Mouse (Mus musculus) lung, embryonic 16.5 days (tissue): Measurements from ENCODE around the gene Adipor2. TPM values are rescaled to one million over a fixed set of nuclear protein-coding genes. Genes with fewer than 3 reads are reported as not detected.

Experiments used
- ATAC-seq: fragments of 200-750 bp; cut with Nextera tagmentation; 2 replicates; pipeline ENCODE4 v1.8.0; 2017; ENCODE audit warnings: low read depth, mild to moderate bottlenecking, moderate library complexity
- H3K27ac ChIP-seq: fragments of 300-500 bp; sonication (generic); 2 replicates; pipeline ENCODE4 v1.5.1; 2014; ENCODE audit warnings: mild to moderate bottlenecking, control low read depth, low read length
- H3K27me3 ChIP-seq: fragments of 300-500 bp; sonication (generic); 2 replicates; pipeline ENCODE4 v1.6.1; 2014; ENCODE audit warnings: low read depth, low read length, mixed read lengths; ENCODE audit not compliant: control insufficient read depth, insufficient read depth
- H3K36me3 ChIP-seq: fragments of 300-500 bp; sonication (generic); 2 replicates; pipeline ENCODE4 v1.6.1; 2014; ENCODE audit warnings: low read length; ENCODE audit not compliant: control insufficient read depth, insufficient read depth
- H3K4me1 ChIP-seq: fragments of 300-500 bp; sonication (generic); replicated peaks from 2 replicates; pipeline ENCODE4 v1.6.1; 2014; ENCODE audit warnings: low read length, mixed read lengths; ENCODE audit not compliant: control insufficient read depth, insufficient read depth
- H3K4me2 ChIP-seq: fragments of 300-500 bp; sonication (generic); 2 replicates; pipeline ENCODE4 v1.6.1; 2014; ENCODE audit warnings: low read depth, low read length, control low read depth
- H3K4me3 ChIP-seq: fragments of 300-500 bp; sonication (generic); 2 replicates; pipeline ENCODE4 v1.5.1; 2014; ENCODE audit warnings: mild to moderate bottlenecking, low read length, control low read depth
- H3K9ac ChIP-seq: fragments of 300-500 bp; sonication (generic); 2 replicates; pipeline ENCODE4 v1.6.1; 2014; ENCODE audit warnings: low read length, control low read depth
- H3K9me3 ChIP-seq: fragments of 300-500 bp; sonication (generic); 2 replicates; pipeline ENCODE4 v1.6.1; 2016; ENCODE audit warnings: low read length; ENCODE audit not compliant: control insufficient read depth
- WGBS: fragments of 180-500 bp; shearing (Covaris S2); extraction: QIAGEN DNeasy Blood & Tissue Kit; methylation state at CpG from one replicate; pipeline ENCODE4 v1.1.7; 2014; 5-methylcytosine and 5-hydroxymethylcytosine counted together
- polyA plus RNA-seq: library from polyadenylated mRNA; unstranded; fragments of >200 nt; fragmentation: Nextera tagmentation; extraction: Ambion mirVana; gene quantifications from 2 replicates; pipeline ENCODE4 v1.2.1, GENCODE M21; 2015

Adipor2 gene
- polyA plus RNA-seq, 1 experiment from 2014 or later = 46.4 TPM

DNA sequence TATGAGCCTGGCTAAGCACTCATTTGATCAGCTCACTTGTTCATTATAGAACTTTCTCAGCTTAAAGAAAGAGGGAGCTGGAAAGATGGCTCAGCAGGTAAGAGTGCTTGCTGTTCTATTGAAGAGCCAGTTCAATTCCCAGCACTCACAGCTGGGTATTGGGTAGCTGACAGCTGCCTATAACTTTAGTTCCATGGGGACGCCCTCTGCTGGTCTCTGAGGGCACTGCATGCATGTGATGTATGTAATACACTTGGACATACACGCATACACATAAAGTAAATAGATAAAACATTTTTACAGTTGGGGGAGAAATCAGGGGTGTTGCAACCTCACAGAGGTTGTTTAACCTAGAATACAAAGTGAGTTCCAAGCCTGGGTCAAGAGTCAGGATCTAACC is 98.1 kb downstream of the Adipor2 start:
- H3K4me3 ChIP-seq = no peak overlapping the region
- H3K4me1 ChIP-seq = no peaks in the 10 kb centered on the region
- H3K9ac ChIP-seq = no peak overlapping the region
- H3K9me3 ChIP-seq = no peaks in the 10 kb centered on the region
- no peaks in the 10 kb centered on the region; the same call in 1 of the 2 replicates for H3K27me3 ChIP-seq
- no peak overlapping the region for H3K27ac ChIP-seq
- no peak overlapping the region for H3K4me2 ChIP-seq
- WGBS = 78% methylated on average over 2 of the region's 2 CpGs
- H3K36me3 ChIP-seq = no peaks in the 10 kb centered on the region
- no peak for ATAC-seq

- no peak for ATAC-seq
- Histone ChIP-seq H3K36me3 (no peaks in the 10 kb centered on the region), H3K4me2 (no peak overlapping the region), H3K9ac (no peak overlapping the region), H3K4me3 (no peak overlapping the region), H3K4me1 (no peaks in the 10 kb centered on the region), H3K9me3 (no peaks in the 10 kb centered on the region), H3K27me3 (no peaks in the 10 kb centered on the region), H3K27ac (no peak overlapping the region)
- WGBS = 79% methylated on average over 9 of the region's 9 CpGs
Measured at GRCm38 (mm10) chr6:119318732-119319131, 98.8 kb downstream of the Adipor2 start.

GRCm38 (mm10) chr6:119314751-119315476 is 102.6 kb downstream of the Adipor2 start:
- Histone ChIP-seq H3K4me2 (no peak overlapping the region), H3K4me3 (no peak overlapping the region), H3K27ac (no peak overlapping the region), H3K9ac (no peak overlapping the region), H3K27me3 (no peaks in the 10 kb centered on the region), H3K4me1 (no peaks in the 10 kb centered on the region), H3K36me3 (no peaks in the 10 kb centered on the region), H3K9me3 (no peaks in the 10 kb centered on the region)
- ATAC-seq = no peak
- 29% methylated on average over 7 of the region's 7 CpGs for WGBS

GRCm38 (mm10) chr6:119313588-119314375 is 103.7 kb downstream of the Adipor2 start:
- Histone ChIP-seq H3K4me1 (no peaks in the 10 kb centered on the region), H3K36me3 (no peaks in the 10 kb centered on the region), H3K4me3 (no peak overlapping the region), H3K27me3 (no peaks in the 10 kb centered on the region), H3K4me2 (no peak overlapping the region), H3K9me3 (no peaks in the 10 kb centered on the region), H3K27ac (no peak overlapping the region), H3K9ac (no peak overlapping the region)
- 35% methylated on average over 14 of the region's 14 CpGs for WGBS
- ATAC-seq = peak; percentile 34; the same call in 1 of the 2 replicates

GRCm38 (mm10) chr6:119313096-119313495 is 104.4 kb downstream of the Adipor2 start:
- no peak overlapping the region for H3K4me2 ChIP-seq
- H3K4me1 ChIP-seq = no peaks in the 10 kb centered on the region
- H3K9me3 ChIP-seq = no peaks in the 10 kb centered on the region
- ATAC-seq = no peak
- no peak overlapping the region for H3K4me3 ChIP-seq
- no peak overlapping the region for H3K9ac ChIP-seq
- no peak overlapping the region for H3K27ac ChIP-seq
- no peaks in the 10 kb centered on the region for H3K36me3 ChIP-seq
- WGBS = 42% methylated on average over 3 of the region's 3 CpGs
- no peaks in the 10 kb centered on the region for H3K27me3 ChIP-seq

DNA sequence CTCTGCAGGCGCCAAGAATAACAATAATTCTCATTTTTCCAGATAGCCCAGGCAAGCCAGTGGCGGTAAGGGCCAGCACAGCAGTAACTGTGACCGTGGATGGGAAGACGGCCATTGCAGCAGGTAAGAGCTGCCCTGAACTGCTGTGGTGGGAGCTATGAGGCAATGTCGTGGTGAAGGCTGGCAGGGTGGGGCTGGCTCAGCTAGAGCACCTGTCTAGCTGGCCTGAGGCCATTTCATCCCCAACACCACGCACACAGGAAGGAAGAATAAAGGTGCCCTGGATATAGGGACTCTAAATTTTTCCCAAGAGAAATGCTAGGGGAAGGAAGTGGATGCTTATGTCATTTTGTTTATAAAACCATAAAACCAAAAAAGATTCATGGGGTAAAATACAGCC is 105.1 kb downstream of the Adipor2 start:
- 71% methylated on average over 6 of the region's 6 CpGs for WGBS

DNA sequence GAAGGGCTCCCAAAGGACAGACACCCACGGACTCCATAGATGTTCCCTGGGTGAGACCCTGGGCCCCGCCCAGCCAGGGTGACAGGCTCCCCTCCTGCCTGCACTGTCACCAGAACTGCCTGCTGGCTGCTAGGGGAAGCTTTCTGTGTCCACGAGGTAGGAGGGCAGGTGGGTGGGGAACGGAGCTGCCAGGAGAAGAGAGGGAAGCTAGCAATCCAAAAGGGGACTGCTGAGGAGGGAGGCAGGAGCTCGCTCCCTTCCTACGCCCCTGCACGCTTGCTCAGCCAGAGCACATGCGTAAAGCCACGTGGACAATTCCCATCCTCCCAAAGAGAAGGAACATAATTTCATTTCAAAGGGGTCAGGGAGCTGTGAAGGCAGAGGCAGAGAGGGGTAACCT is 107.3 kb downstream of the Adipor2 start:
- Histone ChIP-seq H3K4me1 (no peaks in the 10 kb centered on the region), H3K4me2 (no peak overlapping the region), H3K27ac (no peak overlapping the region), H3K4me3 (no peak overlapping the region), H3K36me3 (no peaks in the 10 kb centered on the region), H3K9ac (no peak overlapping the region), H3K27me3 (no peaks in the 10 kb centered on the region), H3K9me3 (no peaks in the 10 kb centered on the region)
- 51% methylated on average over 9 of the region's 9 CpGs for WGBS
- no peak for ATAC-seq

More for the DNA sequence above, 105.1 kb downstream of the Adipor2 start:
- H3K9ac ChIP-seq = no peak overlapping the region
- no peaks in the 10 kb centered on the region for H3K36me3 ChIP-seq
- H3K27ac ChIP-seq = no peak overlapping the region
- no peak overlapping the region for H3K4me3 ChIP-seq
- no peak for ATAC-seq
- H3K9me3 ChIP-seq = no peaks in the 10 kb centered on the region
- no peaks in the 10 kb centered on the region for H3K4me1 ChIP-seq
- H3K27me3 ChIP-seq = no peaks in the 10 kb centered on the region
- no peak overlapping the region for H3K4me2 ChIP-seq

GRCm38 (mm10) chr6:119307867-119308413 is 109.6 kb downstream of the Adipor2 start:
- no peaks in the 10 kb centered on the region for H3K9me3 ChIP-seq
- WGBS = 59% methylated on average over 10 of the region's 10 CpGs
- no peaks in the 10 kb centered on the region for H3K36me3 ChIP-seq
- no peaks in the 10 kb centered on the region for H3K27me3 ChIP-seq
- H3K27ac ChIP-seq = no peak overlapping the region
- H3K4me2 ChIP-seq = no peak overlapping the region
- no peak overlapping the region for H3K4me3 ChIP-seq
- ATAC-seq = no peak
- H3K9ac ChIP-seq = no peak overlapping the region
- no peaks in the 10 kb centered on the region for H3K4me1 ChIP-seq

DNA sequence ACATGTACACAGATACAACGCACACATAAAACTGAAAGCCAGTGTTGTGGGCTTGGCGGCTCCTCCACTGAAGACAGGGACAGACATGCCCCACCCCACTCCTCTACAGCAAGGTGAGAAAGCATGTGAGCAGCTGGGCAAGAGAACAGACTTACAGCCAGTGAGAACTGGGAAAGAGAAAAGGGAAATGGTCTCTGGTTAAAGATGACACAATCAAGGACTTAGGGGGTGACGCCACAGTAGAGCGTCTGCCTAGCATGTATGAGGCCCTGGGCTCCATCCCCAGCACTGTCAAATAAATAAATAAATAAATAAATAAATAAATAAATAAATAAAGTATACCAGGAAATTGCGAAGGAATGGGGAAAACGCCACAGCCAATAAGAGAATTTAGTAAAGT is 114.2 kb downstream of the Adipor2 start:
- no peaks in the 10 kb centered on the region for H3K4me1 ChIP-seq
- H3K27me3 ChIP-seq = no peaks in the 10 kb centered on the region
- H3K9me3 ChIP-seq = no peaks in the 10 kb centered on the region
- H3K4me2 ChIP-seq = no peak overlapping the region
- 81% methylated on average over 6 of the region's 6 CpGs for WGBS
- no peaks in the 10 kb centered on the region for H3K36me3 ChIP-seq
- H3K27ac ChIP-seq = no peak overlapping the region
- no peak overlapping the region for H3K9ac ChIP-seq
- H3K4me3 ChIP-seq = no peak overlapping the region
- ATAC-seq = no peak
